Mouse (Mus musculus) liver, embryonic 14.5 days (tissue): ENCODE measurements around the gene Parp16. TPM values are rescaled to one million over a fixed set of nuclear protein-coding genes. Genes with fewer than 3 reads are reported as not detected.

Source experiments
- ATAC-seq: fragments of 200-750 bp; cut with Nextera tagmentation; 2 replicates; pipeline ENCODE4 v1.8.0; 2017; ENCODE audit warnings: moderate number of reproducible peaks, mild to moderate bottlenecking, moderate library complexity; ENCODE audit not compliant: insufficient read depth
- DNase-seq, 3 experiments: peaks; one replicate each; pipeline ENCODE4 v3.0.0-alpha.2; 2012 to 2013; ENCODE audit warnings: low read depth in 3 of 3, low spot score in 3 of 3
- H3K27ac ChIP-seq: fragments of 300-500 bp; sonication (generic); 2 replicates; pipeline ENCODE4 v1.5.1; 2014; ENCODE audit warnings: moderate library complexity, mild to moderate bottlenecking, control low read depth, inconsistent platforms
- H3K27me3 ChIP-seq: fragments of 300-500 bp; sonication (generic); 2 replicates; pipeline ENCODE4 v1.6.1; 2014; ENCODE audit warnings: mild to moderate bottlenecking, low read length, moderate library complexity; ENCODE audit not compliant: control insufficient read depth, insufficient read depth
- H3K36me3 ChIP-seq: fragments of 300-500 bp; sonication (generic); replicated peaks from 2 replicates; pipeline ENCODE4 v1.6.1; 2014; ENCODE audit warnings: low read depth; ENCODE audit not compliant: control insufficient read depth, insufficient read depth
- H3K4me1 ChIP-seq, 2 experiments: fragments of 200-500 bp in 1 of 2; fragments of 300-500 bp in 1 of 2; sonication (generic) in 1 of 2; replicated peaks; 2 replicates each; pipeline ENCODE4 v1.6.1; 2012 to 2014; ENCODE audit warnings: antibody characterized with exemption in 1 of 2, inconsistent platforms in 1 of 2, low read length in 1 of 2; ENCODE audit not compliant: control insufficient read depth in 2 of 2, insufficient read depth in 2 of 2
- H3K4me2 ChIP-seq: fragments of 300-500 bp; sonication (generic); 2 replicates; pipeline ENCODE4 v1.6.1; 2014; ENCODE audit warnings: low read depth, mild to moderate bottlenecking, control low read depth, moderate library complexity
- H3K4me3 ChIP-seq, 2 experiments: fragments of 200-500 bp in 1 of 2; fragments of 300-500 bp in 1 of 2; sonication (generic) in 1 of 2; 2 replicates each; pipeline ENCODE4 v1.5.1; 2012 to 2014; ENCODE audit warnings: low read depth in 2 of 2, low read length in 2 of 2, mild to moderate bottlenecking in 2 of 2, control low read depth in 1 of 2, inconsistent platforms in 1 of 2, moderate library complexity in 1 of 2; ENCODE audit not compliant: insufficient read depth in 1 of 2
- H3K9ac ChIP-seq: fragments of 300-500 bp; sonication (generic); replicated peaks from 2 replicates; pipeline ENCODE4 v1.6.1; 2014; ENCODE audit warnings: mild to moderate bottlenecking, control low read depth, moderate library complexity
- H3K9me3 ChIP-seq: fragments of 300-500 bp; sonication (generic); 2 replicates; pipeline ENCODE4 v1.6.1; 2016; ENCODE audit warnings: low read length, mixed read lengths; ENCODE audit not compliant: control insufficient read depth
- CTCF ChIP-seq: IDR thresholded peaks from 2 replicates; pipeline ENCODE4 v1.5.1; 2016; ENCODE audit warnings: antibody characterized with exemption, low read depth, control low read depth
- EP300 ChIP-seq: IDR thresholded peaks from 2 replicates; pipeline ENCODE4 v1.6.1; 2016; ENCODE audit warnings: antibody characterized with exemption, low read depth
- WGBS: fragments of 180-500 bp; shearing (Covaris S2); extraction: QIAGEN DNeasy Blood & Tissue Kit; methylation state at CpG from one replicate; pipeline ENCODE4 v1.1.7; 2014; ENCODE audit not compliant: insufficient replicate concordance; 5-methylcytosine and 5-hydroxymethylcytosine counted together
- polyA plus RNA-seq, 2 experiments: library from polyadenylated mRNA; depleted of rRNA in 1 of 2; stranded (reverse) in 1 of 2; unstranded in 1 of 2; fragments of >200 nt; fragmentation: Nextera tagmentation in 1 of 2; extraction: Ambion mirVana in 1 of 2; gene quantifications; 2 replicates each; pipeline versions ENCODE4 v1.2.1 to v1.2.3; 2012 to 2014

The Parp16 gene
- polyA plus RNA-seq, 2 experiments: 5.7 to 7.2 TPM

- Histone ChIP-seq H3K9me3 (no peaks in the 10 kb centered on the region), H3K9ac (no peak overlapping the region), H3K4me3 (no peak overlapping the region), H3K27me3 (no peaks in the 10 kb centered on the region), H3K36me3 (no peaks in the 10 kb centered on the region), H3K4me1 (no peaks in the 10 kb centered on the region), H3K27ac (no peak overlapping the region), H3K4me2 (no peak overlapping the region)
- ATAC-seq (no peak), DNase-seq (no peak)
- no peak for TF ChIP-seq CTCF
- TF ChIP-seq EP300: no peak
- WGBS: 44% methylated on average over 9 of the region's 9 CpGs
Observed at GRCm38 (mm10) chr9:65172654-65173053, 22.5 kb upstream of the Parp16 start.

- Histone ChIP-seq H3K27me3 (peaks cover 3% of the 10 kb centered on the region), H3K36me3 (no peaks in the 10 kb centered on the region), H3K9ac (no peak overlapping the region), H3K27ac (no peak overlapping the region), H3K4me3 (no peak overlapping the region), H3K4me1 (no peaks in the 10 kb centered on the region), H3K4me2 (no peak overlapping the region), H3K9me3 (no peaks in the 10 kb centered on the region)
- 51% methylated on average over 5 of the region's 5 CpGs for WGBS
- TF ChIP-seq CTCF (no peak), EP300 (no peak)
- no peak for ATAC-seq
- no peak for DNase-seq
Observed at GRCm38 (mm10) chr9:65175234-65175938, 19.8 kb upstream of the Parp16 start.

GRCm38 (mm10) chr9:65175939-65176871 is 18.9 kb upstream of the Parp16 start:
- DNase-seq: no peak
- H3K36me3 ChIP-seq: no peaks in the 10 kb centered on the region
- TF ChIP-seq CTCF (no peak), EP300 (no peak)

GRCm38 (mm10) chr9:65177497-65177896 is 17.7 kb upstream of the Parp16 start:
- WGBS: 56% methylated on average over 3 of the region's 3 CpGs
- ATAC-seq: no peak
- H3K27ac ChIP-seq: no peak overlapping the region
- no peaks in the 10 kb centered on the region for H3K36me3 ChIP-seq
- no peaks in the 10 kb centered on the region for H3K9me3 ChIP-seq
- TF ChIP-seq CTCF: no peak
- no peak for TF ChIP-seq EP300
- no peak overlapping the region for H3K4me2 ChIP-seq
- no peaks in the 10 kb centered on the region for H3K4me1 ChIP-seq
- peaks cover 3% of the 10 kb centered on the region for H3K27me3 ChIP-seq
- no peak for DNase-seq
- H3K4me3 ChIP-seq: no peak overlapping the region
- no peak overlapping the region for H3K9ac ChIP-seq

More at GRCm38 (mm10) chr9:65175939-65176871, 18.9 kb upstream of the Parp16 start:
- no peaks in the 10 kb centered on the region for H3K4me1 ChIP-seq
- no peaks in the 10 kb centered on the region for H3K9me3 ChIP-seq
- no peak for ATAC-seq
- H3K4me2 ChIP-seq: no peak overlapping the region
- WGBS: 40% methylated on average over 9 of the region's 9 CpGs
- no peak overlapping the region for H3K9ac ChIP-seq
- H3K27me3 ChIP-seq: peaks cover 3% of the 10 kb centered on the region
- no peak overlapping the region for H3K4me3 ChIP-seq
- H3K27ac ChIP-seq: no peak overlapping the region

- Histone ChIP-seq H3K9me3 (no peaks in the 10 kb centered on the region), H3K27ac (no peak overlapping the region), H3K36me3 (no peaks in the 10 kb centered on the region), H3K4me2 (no peak overlapping the region), H3K27me3 (peaks cover 3% of the 10 kb centered on the region), H3K9ac (no peak overlapping the region), H3K4me1 (no peaks in the 10 kb centered on the region), H3K4me3 (no peak overlapping the region)
- TF ChIP-seq CTCF (no peak), EP300 (no peak)
- ATAC-seq (no peak), DNase-seq (no peak)
- WGBS: 49% methylated on average over 10 of the region's 10 CpGs
Observed at GRCm38 (mm10) chr9:65177912-65178311, 17.2 kb upstream of the Parp16 start.
